Mouse (Mus musculus) C2C12 (cell line): ENCODE measurements around the gene Rcbtb2.

ENCODE experiments used
- CEBPB ChIP-seq: IDR thresholded peaks from one replicate; pipeline ENCODE4 v1.6.1; 2011; ENCODE audit warnings: low read depth, mild to moderate bottlenecking, control low read depth, moderate library complexity
- CTCF ChIP-seq: IDR thresholded peaks from one replicate; pipeline ENCODE4 v1.5.1; 2011; ENCODE audit not compliant: control insufficient read depth, insufficient read depth, insufficient read length
- MYOD1 ChIP-seq: IDR thresholded peaks from one replicate; pipeline ENCODE4 v1.6.1; 2011; ENCODE audit warnings: low read depth; ENCODE audit not compliant: control insufficient read depth, insufficient read length

DNA sequence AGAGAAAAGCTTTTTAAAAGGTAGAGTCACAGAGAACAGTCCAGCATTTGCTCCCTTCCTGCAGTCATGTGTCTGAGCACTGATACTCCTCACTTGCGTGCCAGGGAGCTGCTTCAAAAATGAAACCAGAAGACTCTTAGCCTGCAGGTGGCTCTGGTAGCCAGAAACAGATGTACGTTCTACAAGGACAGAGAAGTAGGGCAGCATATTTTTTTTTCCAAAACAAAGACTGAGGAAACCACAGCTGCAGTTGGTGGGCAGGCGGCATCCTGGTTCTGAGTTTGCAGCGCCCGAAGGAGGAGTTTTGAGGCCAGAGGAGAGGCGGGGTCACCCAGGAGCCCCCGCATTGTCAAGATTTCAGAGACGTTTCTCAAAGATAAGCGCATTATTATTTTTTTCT lies 5.9 kb upstream of the Rcbtb2 start:
- no peak for TF ChIP-seq CTCF
- TF ChIP-seq CEBPB = no peak
- TF ChIP-seq MYOD1 = no peak
